Mouse (Mus musculus): ENCODE data around the gene Clic3. TPM values are rescaled to one million over a fixed set of nuclear protein-coding genes. Genes with fewer than 3 reads are reported as not detected.

Clic3 gene
- polyA plus RNA-seq, 1 experiment: not detected

- Histone ChIP-seq H3K4me3 (ENCODE audit: insufficient read depth, low read length) (no peak overlapping the region), H3K4me1 (ENCODE audit: control insufficient read depth, insufficient read depth, low read length) (no peaks in the 10 kb centered on the region), H3K27ac (ENCODE audit: insufficient read depth, low read length) (no peak overlapping the region)
- TF ChIP-seq POLR2A (IDR thresholded peaks at IDR 0.05; ENCODE audit: low read depth, low read length) (no peak), CTCF (IDR thresholded peaks at IDR 0.05; ENCODE audit: borderline replicate concordance, insufficient read depth, low read length) (no peak)
Observed at GRCm38 (mm10) chr2:25479551-25480311, 23.1 kb downstream of the Clic3 start.

GRCm38 (mm10) chr2:25480541-25480940, 23.9 kb downstream of the Clic3 start:
- no peak overlapping the region for H3K27ac ChIP-seq (ENCODE audit: insufficient read depth, low read length)
- no peaks in the 10 kb centered on the region for H3K4me1 ChIP-seq (ENCODE audit: control insufficient read depth, insufficient read depth, low read length)
- TF ChIP-seq CTCF (IDR thresholded peaks at IDR 0.05; ENCODE audit: borderline replicate concordance, insufficient read depth, low read length) (no peak), POLR2A (IDR thresholded peaks at IDR 0.05; ENCODE audit: low read depth, low read length) (no peak)
- H3K4me3 ChIP-seq (ENCODE audit: insufficient read depth, low read length): no peak overlapping the region

- H3K27ac ChIP-seq (ENCODE audit: insufficient read depth, low read length): no peak overlapping the region
- TF ChIP-seq CTCF (IDR thresholded peaks at IDR 0.05; ENCODE audit: borderline replicate concordance, insufficient read depth, low read length) (0 out of 2 replicates have a peak, but pooled peaks have one; percentile 21), POLR2A (IDR thresholded peaks at IDR 0.05; ENCODE audit: low read depth, low read length) (no peak)
- H3K4me3 ChIP-seq (ENCODE audit: insufficient read depth, low read length): no peak overlapping the region
- no peaks in the 10 kb centered on the region for H3K4me1 ChIP-seq (ENCODE audit: control insufficient read depth, insufficient read depth, low read length)
Observed at GRCm38 (mm10) chr2:25482969-25483368, 26.3 kb downstream of the Clic3 start.

- Histone ChIP-seq H3K4me3 (ENCODE audit: insufficient read depth, low read length) (no peak overlapping the region), H3K4me1 (ENCODE audit: control insufficient read depth, insufficient read depth, low read length) (no peaks in the 10 kb centered on the region), H3K27ac (ENCODE audit: insufficient read depth, low read length) (no peak overlapping the region)
- TF ChIP-seq CTCF (IDR thresholded peaks at IDR 0.05; ENCODE audit: borderline replicate concordance, insufficient read depth, low read length) (no peak), POLR2A (IDR thresholded peaks at IDR 0.05; ENCODE audit: low read depth, low read length) (no peak)
Observed at GRCm38 (mm10) chr2:25484901-25485647, 28.4 kb downstream of the Clic3 start.

GRCm38 (mm10) chr2:25487965-25488670, 31.5 kb downstream of the Clic3 start:
- Histone ChIP-seq H3K27ac (ENCODE audit: insufficient read depth, low read length) (no peak overlapping the region), H3K4me3 (ENCODE audit: insufficient read depth, low read length) (no peak overlapping the region), H3K4me1 (ENCODE audit: control insufficient read depth, insufficient read depth, low read length) (no peaks in the 10 kb centered on the region)
- TF ChIP-seq CTCF (IDR thresholded peaks at IDR 0.05; ENCODE audit: borderline replicate concordance, insufficient read depth, low read length) (no peak), POLR2A (IDR thresholded peaks at IDR 0.05; ENCODE audit: low read depth, low read length) (no peak)

GRCm38 (mm10) chr2:25488671-25489068, 32.0 kb downstream of the Clic3 start:
- TF ChIP-seq POLR2A (IDR thresholded peaks at IDR 0.05; ENCODE audit: low read depth, low read length) (no peak), CTCF (IDR thresholded peaks at IDR 0.05; ENCODE audit: borderline replicate concordance, insufficient read depth, low read length) (no peak)
- H3K4me1 ChIP-seq (ENCODE audit: control insufficient read depth, insufficient read depth, low read length): no peaks in the 10 kb centered on the region
- no peak overlapping the region for H3K27ac ChIP-seq (ENCODE audit: insufficient read depth, low read length)

GRCm38 (mm10) chr2:25492988-25493387, 36.4 kb downstream of the Clic3 start:
- Histone ChIP-seq H3K27ac (ENCODE audit: insufficient read depth, low read length) (no peak overlapping the region), H3K4me3 (ENCODE audit: insufficient read depth, low read length) (no peak overlapping the region), H3K4me1 (ENCODE audit: control insufficient read depth, insufficient read depth, low read length) (no peaks in the 10 kb centered on the region)
- TF ChIP-seq POLR2A (IDR thresholded peaks at IDR 0.05; ENCODE audit: low read depth, low read length) (no peak), CTCF (IDR thresholded peaks at IDR 0.05; ENCODE audit: borderline replicate concordance, insufficient read depth, low read length) (no peak)

More at GRCm38 (mm10) chr2:25488671-25489068, 32.0 kb downstream of the Clic3 start:
- no peak overlapping the region for H3K4me3 ChIP-seq (ENCODE audit: insufficient read depth, low read length)

- Histone ChIP-seq H3K27ac (ENCODE audit: insufficient read depth, low read length) (no peak within 1 kb of the TSS), H3K4me1 (ENCODE audit: control insufficient read depth, insufficient read depth, low read length) (no peaks in the 10 kb centered on the region), H3K4me3 (ENCODE audit: insufficient read depth, low read length) (no peak within 1 kb of the TSS)
- TF ChIP-seq POLR2A (IDR thresholded peaks at IDR 0.05; ENCODE audit: low read depth, low read length) (no peak), CTCF (IDR thresholded peaks at IDR 0.05; ENCODE audit: borderline replicate concordance, insufficient read depth, low read length) (no peak)
Observed at GRCm38 (mm10) chr2:25493476-25493961, 36.9 kb downstream of the Clic3 start, which contains the start of gene Lcn12. Lcn12 (minus strand) TSS chr2:25493911.

- Histone ChIP-seq H3K4me1 (ENCODE audit: control insufficient read depth, insufficient read depth, low read length) (no peaks in the 10 kb centered on the region), H3K4me3 (ENCODE audit: insufficient read depth, low read length) (no peak overlapping the region), H3K27ac (ENCODE audit: insufficient read depth, low read length) (no peak overlapping the region)
- TF ChIP-seq POLR2A (IDR thresholded peaks at IDR 0.05; ENCODE audit: low read depth, low read length): no peak
- TF ChIP-seq CTCF (IDR thresholded peaks at IDR 0.05; ENCODE audit: borderline replicate concordance, insufficient read depth, low read length): peak; percentile 28; the same call in 1 of the 2 replicates
Observed at GRCm38 (mm10) chr2:25496462-25496861, 39.8 kb downstream of the Clic3 start.
